Mouse (Mus musculus) kidney, adult 2 months (tissue): ENCODE results near the gene Fpr1. TPM values are rescaled to one million over a fixed set of nuclear protein-coding genes. Genes with fewer than 3 reads are reported as not detected.
"Not testable (repeated sequence)": the region's sequence is repeated elsewhere in the genome, so short reads cannot be mapped to it uniquely, and the experiment has no call there.

Experiments
- DNase-seq: peaks from one replicate; pipeline ENCODE4 v3.0.0; 2021
- H3K27ac ChIP-seq: fragments of 200-500 bp; 2 replicates; pipeline ENCODE4 v1.5.1; 2012; ENCODE audit warnings: low read depth, low read length, control low read depth, inconsistent platforms; ENCODE audit not compliant: insufficient read depth
- H3K27me3 ChIP-seq: fragments of 200-500 bp; replicated peaks from 2 replicates; pipeline ENCODE4 v1.6.1; 2012; ENCODE audit warnings: mild to moderate bottlenecking, moderate library complexity, low read length, inconsistent platforms; ENCODE audit not compliant: control insufficient read depth, insufficient read depth
- H3K36me3 ChIP-seq: fragments of 200-500 bp; 2 replicates; pipeline ENCODE4 v1.6.1; 2012; ENCODE audit warnings: mild to moderate bottlenecking, moderate library complexity, low read length, inconsistent platforms; ENCODE audit not compliant: control insufficient read depth, insufficient read depth
- H3K4me1 ChIP-seq: fragments of 200-500 bp; 2 replicates; pipeline ENCODE4 v1.6.1; 2011; ENCODE audit warnings: low read length; ENCODE audit not compliant: control insufficient read depth, insufficient read depth
- H3K4me3 ChIP-seq: fragments of 200-500 bp; 2 replicates; pipeline ENCODE4 v1.5.1; 2011; ENCODE audit warnings: mild to moderate bottlenecking, low read depth, low read length, control low read depth; ENCODE audit not compliant: insufficient read depth
- CTCF ChIP-seq: fragments of 200-500 bp; conservative IDR thresholded peaks from 2 replicates; pipeline ENCODE4 v1.5.1; 2011; ENCODE audit warnings: low read depth, mild to moderate bottlenecking, control low read depth, low read length, moderate library complexity, mixed read lengths; ENCODE audit not compliant: insufficient read depth, insufficient read length
- POLR2A ChIP-seq: fragments of 200-500 bp; IDR thresholded peaks from one replicate; pipeline ENCODE4 v1.6.1; 2011; ENCODE audit warnings: low read depth, low read length, control low read depth
- WGBS: fragments of 180-500 bp; shearing (Covaris S2); methylation state at CpG from one replicate; pipeline ENCODE4 v1.1.7; 2018; 5-methylcytosine and 5-hydroxymethylcytosine counted together
- polyA plus RNA-seq: library from polyadenylated mRNA; depleted of rRNA; stranded (reverse); fragments of >200 nt; gene quantifications from 2 replicates; pipeline ENCODE4 v1.2.3, GENCODE M21; 2012

Gene Fpr1
- polyA plus RNA-seq, 1 experiment: not detected

- Histone ChIP-seq H3K36me3 (no peaks in the 10 kb centered on the region), H3K27ac (no peak overlapping the region), H3K4me1 (no peaks in the 10 kb centered on the region), H3K27me3 (no peaks in the 10 kb centered on the region), H3K4me3 (no peak overlapping the region)
- WGBS: 39% methylated on average over 55 of the region's 55 CpGs
- DNase-seq: no peak
- TF ChIP-seq CTCF (no peak), POLR2A (no peak)
These were observed 33.6 kb downstream of the Fpr1 start for GRCm38 (mm10) chr17:17849906-17850712.

GRCm38 (mm10) chr17:17848988-17849387 lies 34.8 kb downstream of the Fpr1 start:
- no peaks in the 10 kb centered on the region for H3K27me3 ChIP-seq
- DNase-seq: no peak
- no peak overlapping the region for H3K4me3 ChIP-seq
- no peaks in the 10 kb centered on the region for H3K4me1 ChIP-seq
- no peak for TF ChIP-seq CTCF
- no peak for TF ChIP-seq POLR2A
- H3K36me3 ChIP-seq: no peaks in the 10 kb centered on the region
- 80% methylated on average over 2 of the region's 2 CpGs for WGBS
- no peak overlapping the region for H3K27ac ChIP-seq

- no peaks in the 10 kb centered on the region for H3K27me3 ChIP-seq
- TF ChIP-seq POLR2A (no peak), CTCF (0 out of 2 replicates have a peak, but pooled peaks have one; percentile 8)
- WGBS: 76% methylated on average over 10 of the region's 10 CpGs
- no peaks in the 10 kb centered on the region for H3K36me3 ChIP-seq
- H3K4me3 ChIP-seq: no peak overlapping the region
- no peak overlapping the region for H3K27ac ChIP-seq
- peak; percentile 25 for DNase-seq
- H3K4me1 ChIP-seq: no peaks in the 10 kb centered on the region
These were observed 38.3 kb downstream of the Fpr1 start for GRCm38 (mm10) chr17:17845187-17846027.

- not testable (repeated sequence) for H3K36me3 ChIP-seq
These were observed 39.1 kb downstream of the Fpr1 start for GRCm38 (mm10) chr17:17844606-17845005.

GRCm38 (mm10) chr17:17843534-17844261 lies 40.0 kb downstream of the Fpr1 start:
- H3K27ac ChIP-seq: no peak overlapping the region
- H3K36me3 ChIP-seq: no peaks in the 10 kb centered on the region
- peaks cover 3% of the 10 kb centered on the region; the same call in 1 of the 2 replicates for H3K4me1 ChIP-seq
- 68% methylated on average over 27 of the region's 27 CpGs for WGBS
- TF ChIP-seq POLR2A: no peak
- TF ChIP-seq CTCF: no peak
- H3K4me3 ChIP-seq: no peak overlapping the region
- DNase-seq: no peak
- H3K27me3 ChIP-seq: no peaks in the 10 kb centered on the region

More at GRCm38 (mm10) chr17:17844606-17845005, 39.1 kb downstream of the Fpr1 start:
- DNase-seq, H3K4me1 ChIP-seq, H3K4me3 ChIP-seq, H3K27ac ChIP-seq, H3K27me3 ChIP-seq: not testable (repeated sequence)
- WGBS: 66% methylated on average over 3 of the region's 3 CpGs

- DNase-seq: no peak
- Histone ChIP-seq H3K27ac (no peak overlapping the region), H3K36me3 (no peaks in the 10 kb centered on the region), H3K4me1 (peaks cover 12% of the 10 kb centered on the region), H3K27me3 (no peaks in the 10 kb centered on the region), H3K4me3 (no peak overlapping the region)
- 80% methylated on average over 7 of the region's 7 CpGs for WGBS
- TF ChIP-seq CTCF (no peak), POLR2A (no peak)
These were observed 42.9 kb downstream of the Fpr1 start for GRCm38 (mm10) chr17:17840796-17841195.

GRCm38 (mm10) chr17:17839276-17839675 lies 44.5 kb downstream of the Fpr1 start:
- Histone ChIP-seq H3K4me3 (no peak overlapping the region), H3K4me1 (peaks cover 12% of the 10 kb centered on the region), H3K27ac (no peak overlapping the region), H3K36me3 (no peaks in the 10 kb centered on the region), H3K27me3 (no peaks in the 10 kb centered on the region)
- no peak for DNase-seq
- TF ChIP-seq POLR2A: no peak
- no peak for TF ChIP-seq CTCF
- WGBS: 98% methylated on average over 2 of the region's 2 CpGs
